Mouse (Mus musculus) forebrain, postnatal 0 days (tissue): ENCODE measurements around the gene Vpreb3. TPM values are rescaled to one million over a fixed set of nuclear protein-coding genes. Genes with fewer than 3 reads are reported as not detected.
A peak's percentile ranks its signal among the peaks of the same experiment; 100 is the strongest.

ENCODE experiments used
- ATAC-seq: fragments of 200-750 bp; cut with Nextera tagmentation; 2 replicates; pipeline ENCODE4 v1.8.0; 2017; ENCODE audit warnings: mild to moderate bottlenecking, moderate library complexity
- DNase-seq: peaks from one replicate; pipeline ENCODE4 v3.0.0-alpha.2; 2015
- H3K27ac ChIP-seq: fragments of 300-500 bp; sonication (generic); 2 replicates; pipeline ENCODE4 v1.5.1; 2014; ENCODE audit warnings: low read depth, mild to moderate bottlenecking, antibody characterized with exemption, low read length, moderate library complexity, mixed read lengths
- H3K27me3 ChIP-seq: fragments of 300-500 bp; sonication (generic); 2 replicates; pipeline ENCODE4 v1.6.1; 2014; ENCODE audit warnings: mild to moderate bottlenecking, low read length, mixed read lengths; ENCODE audit not compliant: insufficient read depth
- H3K36me3 ChIP-seq: fragments of 300-500 bp; sonication (generic); 2 replicates; pipeline ENCODE4 v1.6.1; 2014; ENCODE audit warnings: mild to moderate bottlenecking, moderate library complexity; ENCODE audit not compliant: insufficient read depth
- H3K4me1 ChIP-seq: fragments of 300-500 bp; sonication (generic); 2 replicates; pipeline ENCODE4 v1.6.1; 2014; ENCODE audit warnings: antibody characterized with exemption; ENCODE audit not compliant: insufficient read depth
- H3K4me2 ChIP-seq: fragments of 300-500 bp; sonication (generic); 2 replicates; pipeline ENCODE4 v1.6.1; 2014; ENCODE audit warnings: low read depth, mild to moderate bottlenecking, moderate library complexity
- H3K4me3 ChIP-seq: fragments of 300-500 bp; sonication (generic); 2 replicates; pipeline ENCODE4 v1.5.1; 2014; ENCODE audit warnings: low read depth, low read length, mixed read lengths
- H3K9ac ChIP-seq: fragments of 300-500 bp; sonication (generic); 2 replicates; pipeline ENCODE4 v1.6.1; 2014; ENCODE audit warnings: mild to moderate bottlenecking
- H3K9me3 ChIP-seq: fragments of 300-500 bp; sonication (generic); 2 replicates; pipeline ENCODE4 v1.6.1; 2016; ENCODE audit warnings: low read length
- CTCF ChIP-seq: sonication (generic); IDR thresholded peaks from 2 replicates; pipeline ENCODE4 v1.5.1; 2016; ENCODE audit warnings: antibody characterized with exemption, control low read depth, low read depth
- WGBS: fragments of 180-500 bp; shearing (Covaris S2); extraction: QIAGEN DNeasy Blood & Tissue Kit; methylation state at CpG from one replicate; pipeline ENCODE4 v1.1.7; 2014; 5-methylcytosine and 5-hydroxymethylcytosine counted together
- polyA plus RNA-seq: library from polyadenylated mRNA; unstranded; fragments of >200 nt; fragmentation: Nextera tagmentation; extraction: Ambion mirVana; gene quantifications from 2 replicates; pipeline ENCODE4 v1.2.1, GENCODE M21; 2015
- total RNA-seq: library from RNA; depleted of rRNA; stranded (reverse); fragments of >200 nt; gene quantifications from 2 replicates; pipeline ENCODE4 v1.2.3, GENCODE M21; 2014; rRNA removed

Gene Vpreb3
- not detected in 2 replicates for total RNA-seq
- polyA plus RNA-seq = 0.45 and 1.4 TPM in 2 replicates

DNA sequence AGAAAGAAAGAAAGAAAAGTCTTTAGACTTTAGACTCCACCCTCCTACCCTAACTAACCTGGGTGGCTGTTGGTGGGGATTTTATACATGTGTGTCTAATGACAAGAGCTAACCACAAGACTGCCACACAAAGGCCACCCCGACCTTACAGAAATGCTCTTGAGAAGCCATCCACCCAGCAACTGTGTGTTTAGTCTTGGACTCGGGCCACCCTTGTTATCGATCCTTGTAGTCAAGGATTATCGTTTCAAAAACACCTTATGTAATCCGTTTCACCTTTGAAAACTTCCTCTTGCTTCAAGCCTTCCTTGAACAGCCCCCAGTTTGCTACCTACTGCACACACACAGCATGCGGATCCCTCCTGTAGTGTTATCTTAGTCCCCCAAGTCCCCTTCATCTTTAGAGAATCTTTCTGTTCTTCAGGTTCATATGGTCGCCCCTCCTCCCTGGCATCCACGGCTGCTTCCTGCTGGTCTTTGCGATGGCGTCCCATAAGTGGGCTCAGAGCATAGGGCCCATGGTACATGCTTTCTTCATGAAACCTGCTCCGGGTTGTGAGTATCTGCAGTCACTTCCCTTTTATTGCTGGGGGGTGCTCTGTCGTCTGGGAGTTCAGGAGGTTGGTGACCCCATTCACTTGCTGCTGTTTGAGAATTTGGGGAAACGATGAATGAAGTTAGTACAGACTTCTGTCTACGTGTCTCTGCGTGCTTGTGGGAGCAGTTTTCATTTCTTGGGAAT, at the start of gene Vpreb3:
Vpreb3 (plus strand) TSS at position 322 of the 742 bp plus-strand sequence.
- no peak for TF ChIP-seq CTCF
- H3K4me2 ChIP-seq = no peak within 1 kb of the TSS
- no peak within 1 kb of the TSS for H3K9ac ChIP-seq
- H3K4me1 ChIP-seq = 0 out of 2 replicates have a peak, but pooled peaks cover 4% of the 10 kb centered on the region
- no peaks in the 10 kb centered on the region for H3K36me3 ChIP-seq
- no peak for DNase-seq
- H3K9me3 ChIP-seq = no peaks in the 10 kb centered on the region
- ATAC-seq = no peak
- 83% methylated on average over 15 of the region's 15 CpGs for WGBS
- H3K4me3 ChIP-seq = no peak within 1 kb of the TSS
- H3K27ac ChIP-seq = peak within 1 kb of the TSS; percentile 35; the same call in 1 of the 2 replicates
- no peaks in the 10 kb centered on the region; the same call in 1 of the 2 replicates for H3K27me3 ChIP-seq

DNA sequence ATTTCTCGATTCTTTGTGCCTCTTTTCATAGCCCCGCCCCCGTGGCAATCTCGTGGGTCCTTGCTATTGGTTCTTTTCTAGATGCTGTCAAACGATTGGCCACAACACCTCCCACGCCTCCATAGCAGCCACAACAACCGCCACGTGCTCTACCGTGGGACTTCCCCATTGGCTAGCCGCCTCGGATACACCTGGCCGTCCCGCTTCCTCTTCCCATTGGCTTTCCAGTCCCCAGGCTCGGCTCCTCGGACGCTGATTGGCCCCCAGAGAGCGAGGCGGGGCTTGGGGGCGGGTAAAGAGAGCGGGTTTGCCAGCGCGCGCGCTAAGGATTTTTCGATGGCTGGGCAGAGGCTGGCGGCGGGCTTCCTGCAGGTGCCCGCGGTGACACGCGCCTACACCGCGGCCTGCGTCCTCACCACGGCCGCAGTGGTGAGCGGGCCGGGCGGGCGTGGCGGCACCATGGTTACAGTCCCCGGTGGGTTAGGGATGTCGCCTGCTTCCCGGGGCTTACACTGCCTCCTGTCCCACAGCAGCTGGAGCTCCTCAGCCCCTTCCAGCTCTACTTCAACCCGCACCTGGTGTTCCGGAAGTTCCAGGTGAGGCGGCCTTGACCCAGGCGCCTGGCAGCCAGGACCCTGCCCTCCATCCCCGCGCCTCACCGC, 49.6 kb upstream of the Vpreb3 start, which contains the start of gene Derl3:
Derl3 (plus strand) TSS at position 325 of the 662 bp plus-strand sequence.
- peak; percentile 98 for DNase-seq

DNA sequence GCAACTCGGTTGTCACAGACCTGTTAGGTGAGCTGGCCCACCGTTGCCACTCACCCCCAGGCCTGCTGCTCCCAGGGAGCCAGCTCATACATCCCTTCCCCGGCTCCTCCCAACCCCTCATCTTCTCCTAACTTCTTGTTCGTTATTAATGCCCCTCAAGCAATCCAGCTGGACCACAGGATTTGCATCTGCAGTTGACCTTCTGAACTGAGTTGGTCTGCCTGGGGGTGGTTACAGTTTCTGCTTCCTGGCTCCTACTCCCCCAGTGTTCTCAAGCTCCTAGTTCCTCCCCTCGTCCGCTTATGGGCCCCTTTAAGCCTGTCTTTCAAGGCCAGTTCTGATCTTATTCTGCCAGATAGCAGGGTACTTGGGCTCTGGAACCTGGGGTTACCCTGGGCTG, 48.3 kb upstream of the Vpreb3 start:
- no peak overlapping the region for H3K4me2 ChIP-seq
- H3K4me1 ChIP-seq = peaks cover 5% of the 10 kb centered on the region; the same call in 1 of the 2 replicates
- DNase-seq (no peak), ATAC-seq (no peak)
- no peak for TF ChIP-seq CTCF
- H3K9ac ChIP-seq = no peak overlapping the region
- 79% methylated on average over 6 of the region's 6 CpGs for WGBS
- H3K27me3 ChIP-seq = no peaks in the 10 kb centered on the region
- H3K27ac ChIP-seq = no peak overlapping the region
- H3K4me3 ChIP-seq = no peak overlapping the region
- peaks cover 44% of the 10 kb centered on the region for H3K36me3 ChIP-seq
- no peaks in the 10 kb centered on the region for H3K9me3 ChIP-seq

More for the DNA sequence above, 49.6 kb upstream of the Vpreb3 start, which contains the start of gene Derl3:
- peak within 1 kb of the TSS; percentile 62; the same call in 1 of the 2 replicates for H3K27ac ChIP-seq
- H3K9me3 ChIP-seq = no peaks in the 10 kb centered on the region
- no peak for TF ChIP-seq CTCF
- peak; percentile 100 for ATAC-seq
- peak within 1 kb of the TSS; percentile 51 for H3K9ac ChIP-seq
- no peaks in the 10 kb centered on the region for H3K27me3 ChIP-seq
- H3K4me3 ChIP-seq = peak within 1 kb of the TSS; percentile 40
- peaks cover 32% of the 10 kb centered on the region for H3K36me3 ChIP-seq
- H3K4me2 ChIP-seq = peak within 1 kb of the TSS; percentile 87
- H3K4me1 ChIP-seq = peaks cover 5% of the 10 kb centered on the region; the same call in 1 of the 2 replicates
- 2% methylated on average over 51 of the region's 51 CpGs for WGBS

DNA sequence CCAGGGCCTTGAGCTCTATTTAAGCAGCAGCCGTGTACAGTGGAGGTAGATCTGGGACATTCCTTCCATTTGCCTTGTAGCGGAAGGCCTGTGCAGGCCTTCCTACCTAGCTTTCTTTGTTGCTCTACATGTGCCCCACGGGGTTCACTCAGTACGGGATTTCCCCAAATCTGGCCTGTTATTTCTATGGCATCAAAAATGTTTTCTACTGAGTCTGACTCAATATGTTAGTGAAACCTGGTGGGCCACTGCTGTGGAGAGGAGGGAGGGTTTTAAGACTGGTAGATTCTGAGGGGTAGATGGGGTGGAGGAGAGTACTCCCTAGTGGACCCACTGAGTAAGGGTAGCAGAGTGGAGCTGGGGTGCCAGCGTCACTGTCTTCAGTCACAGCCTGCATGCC, 47.1 kb upstream of the Vpreb3 start:
- H3K27me3 ChIP-seq = no peaks in the 10 kb centered on the region
- H3K9me3 ChIP-seq = no peaks in the 10 kb centered on the region
- DNase-seq (no peak), ATAC-seq (no peak)
- H3K36me3 ChIP-seq = peaks cover 53% of the 10 kb centered on the region
- no peak overlapping the region for H3K9ac ChIP-seq
- TF ChIP-seq CTCF = no peak
- H3K4me2 ChIP-seq = no peak overlapping the region
- H3K4me1 ChIP-seq = peaks cover 5% of the 10 kb centered on the region; the same call in 1 of the 2 replicates
- H3K4me3 ChIP-seq = no peak overlapping the region
- no peak overlapping the region for H3K27ac ChIP-seq
- 93% methylated on average over 5 of the region's 5 CpGs for WGBS

DNA sequence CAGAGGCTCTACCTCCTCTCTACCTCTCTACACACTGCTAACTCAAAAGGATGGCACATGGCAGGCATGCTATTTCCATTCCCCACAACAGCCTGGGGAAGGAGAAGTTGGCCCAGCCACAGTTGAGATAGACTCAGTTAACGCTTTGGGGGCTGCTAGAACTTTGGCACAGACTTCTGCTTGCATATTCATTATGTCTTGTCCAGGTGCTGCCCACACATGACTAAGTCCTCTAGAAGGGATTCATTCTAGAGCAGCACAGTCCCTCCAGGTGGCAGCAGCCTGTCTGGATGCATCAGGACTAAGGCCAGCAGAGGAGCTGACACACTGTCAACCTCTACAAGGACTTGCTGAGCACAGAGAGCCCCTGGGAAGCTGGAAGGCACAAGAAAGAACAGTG, 46.6 kb upstream of the Vpreb3 start:
- H3K9me3 ChIP-seq = no peaks in the 10 kb centered on the region
- no peak overlapping the region for H3K9ac ChIP-seq
- DNase-seq (peak; percentile 22), ATAC-seq (no peak)
- peaks cover 5% of the 10 kb centered on the region; the same call in 1 of the 2 replicates for H3K4me1 ChIP-seq
- H3K4me3 ChIP-seq = no peak overlapping the region
- H3K36me3 ChIP-seq = peaks cover 57% of the 10 kb centered on the region
- 41% methylated on average over 1 of the region's 1 CpGs for WGBS
- H3K27me3 ChIP-seq = no peaks in the 10 kb centered on the region
- no peak overlapping the region for H3K27ac ChIP-seq
- TF ChIP-seq CTCF = 0 out of 2 replicates have a peak, but pooled peaks have one; percentile 6
- H3K4me2 ChIP-seq = no peak overlapping the region

DNA sequence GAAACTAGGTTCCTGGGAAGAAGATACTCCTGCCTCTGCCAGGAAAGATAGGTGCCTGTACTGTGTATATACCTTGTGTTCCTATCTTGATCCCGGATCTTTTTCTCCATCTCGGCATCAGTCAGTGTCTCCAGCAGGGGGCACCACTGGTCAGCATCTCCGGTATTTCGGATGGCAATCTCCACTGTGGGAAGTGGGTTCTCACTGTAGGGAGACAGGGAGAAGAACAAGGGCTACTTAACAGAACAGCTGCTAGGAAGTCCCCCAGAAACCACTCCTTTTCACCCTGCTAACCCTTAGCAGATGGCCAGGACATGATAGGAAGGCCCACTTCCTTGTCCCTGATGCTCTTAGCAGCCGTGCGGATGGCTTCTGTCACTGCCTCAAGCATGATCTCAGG, 45.5 kb upstream of the Vpreb3 start:
- H3K4me1 ChIP-seq = peaks cover 4% of the 10 kb centered on the region; the same call in 1 of the 2 replicates
- no peak overlapping the region for H3K4me3 ChIP-seq
- no peak for ATAC-seq
- H3K27me3 ChIP-seq = no peaks in the 10 kb centered on the region
- no peak overlapping the region for H3K4me2 ChIP-seq
- DNase-seq = peak; percentile 80
- peaks cover 68% of the 10 kb centered on the region for H3K36me3 ChIP-seq
- 36% methylated on average over 6 of the region's 6 CpGs for WGBS
- H3K9me3 ChIP-seq = no peaks in the 10 kb centered on the region
- TF ChIP-seq CTCF = peak; percentile 83
- H3K27ac ChIP-seq = no peak overlapping the region
- H3K9ac ChIP-seq = no peak overlapping the region
